Mouse (Mus musculus): ENCODE data around the gene Cacna1c.

Cacna1c gene

GRCm38 (mm10) chr6:118999329-118999875, 196.8 kb downstream of the Cacna1c start:
- no peak for DNase-seq

- DNase-seq: no peak
Measured at GRCm38 (mm10) chr6:118997397-118997796, 198.8 kb downstream of the Cacna1c start.

- no peak for DNase-seq
Measured at GRCm38 (mm10) chr6:118994272-118995061, 201.8 kb downstream of the Cacna1c start.

GRCm38 (mm10) chr6:118992391-118992790, 203.8 kb downstream of the Cacna1c start:
- no peak for DNase-seq

GRCm38 (mm10) chr6:118989999-118990776, 206.0 kb downstream of the Cacna1c start:
- no peak for DNase-seq

GRCm38 (mm10) chr6:118984181-118984901, 211.9 kb downstream of the Cacna1c start:
- peak; percentile 59 to 68 for DNase-seq

GRCm38 (mm10) chr6:118983471-118984040, 212.7 kb downstream of the Cacna1c start:
- DNase-seq: no peak

GRCm38 (mm10) chr6:118980265-118980664, 216.0 kb downstream of the Cacna1c start:
- DNase-seq: no peak

GRCm38 (mm10) chr6:118977443-118978271, 218.6 kb downstream of the Cacna1c start:
- no peak for DNase-seq

GRCm38 (mm10) chr6:118976617-118977016, 219.6 kb downstream of the Cacna1c start:
- peak in 1 of 2 experiments; percentile 25 for DNase-seq

GRCm38 (mm10) chr6:118971844-118972531, 224.2 kb downstream of the Cacna1c start:
- DNase-seq: no peak

GRCm38 (mm10) chr6:118968776-118969175, 227.4 kb downstream of the Cacna1c start:
- no peak for DNase-seq

GRCm38 (mm10) chr6:118966904-118967303, 229.3 kb downstream of the Cacna1c start:
- DNase-seq: peak; percentile 89 to 94

- no peak for DNase-seq
Measured at GRCm38 (mm10) chr6:118965577-118965976, 230.6 kb downstream of the Cacna1c start.

GRCm38 (mm10) chr6:118963806-118964205, 232.4 kb downstream of the Cacna1c start:
- DNase-seq: no peak

- DNase-seq: no peak
Measured at GRCm38 (mm10) chr6:118963283-118963682, 232.9 kb downstream of the Cacna1c start.

GRCm38 (mm10) chr6:118958529-118958928, 237.7 kb downstream of the Cacna1c start:
- no peak for DNase-seq

- DNase-seq: no peak
Measured at GRCm38 (mm10) chr6:118956234-118956633, 240.0 kb downstream of the Cacna1c start.

- DNase-seq: no peak
Measured at GRCm38 (mm10) chr6:118955777-118956176, 240.4 kb downstream of the Cacna1c start.

- DNase-seq: no peak
Measured at GRCm38 (mm10) chr6:118954988-118955554, 241.1 kb downstream of the Cacna1c start.

- DNase-seq: peak; percentile 73 to 74
Measured at GRCm38 (mm10) chr6:118952377-118952776, 243.8 kb downstream of the Cacna1c start.
